Mouse (Mus musculus) urinary bladder, postnatal 10 days (tissue): ENCODE measurements around the gene Il21r.

Experiments
- DNase-seq: peaks from one replicate; pipeline ENCODE4 v3.0.0; 2022; ENCODE audit warnings: low spot score

The Il21r gene

GRCm38 (mm10) chr7:125603185-125603631 lies at the start of gene Il21r:
Gene Il21r, plus strand, starts transcription at chr7:125603429.
- DNase-seq = no peak

DNA sequence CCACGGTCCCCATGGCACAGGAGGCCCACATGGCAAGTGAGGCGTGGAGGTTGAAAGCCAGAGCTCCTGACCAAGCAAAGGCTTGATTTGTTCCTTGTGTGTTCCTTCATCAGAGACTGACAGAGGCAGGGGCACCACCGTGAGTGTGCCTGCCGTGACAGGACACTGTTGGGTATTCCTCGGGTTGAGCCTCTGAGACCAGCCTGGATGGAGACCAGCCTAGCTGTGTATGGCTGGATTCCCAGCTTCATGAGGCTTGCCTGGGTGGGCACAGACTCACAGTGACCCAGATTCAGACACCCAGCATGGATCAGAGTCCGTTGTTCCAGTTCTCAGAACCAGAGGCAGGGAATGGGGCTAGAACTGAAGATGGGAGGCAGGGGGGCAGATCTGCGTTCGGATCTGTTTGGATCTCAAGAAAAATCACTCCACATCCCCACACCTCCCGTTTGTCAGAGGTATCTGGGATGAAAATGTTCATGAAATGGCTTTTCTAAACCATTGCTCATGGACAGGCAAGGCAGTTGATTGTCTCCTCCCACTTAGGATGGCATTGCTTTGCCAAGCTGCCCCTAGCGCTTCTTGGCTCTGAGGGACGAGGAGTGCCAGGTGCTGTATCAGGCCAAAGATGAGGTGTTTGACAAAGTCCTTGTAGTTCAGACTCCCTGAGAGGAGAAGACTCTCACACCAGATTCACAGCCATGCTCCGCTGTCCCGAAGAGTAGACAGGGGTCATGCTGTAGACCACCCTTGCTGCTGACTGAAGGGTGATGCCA lies 49.4 kb upstream of the Il21r start:
- no peak for DNase-seq

DNA sequence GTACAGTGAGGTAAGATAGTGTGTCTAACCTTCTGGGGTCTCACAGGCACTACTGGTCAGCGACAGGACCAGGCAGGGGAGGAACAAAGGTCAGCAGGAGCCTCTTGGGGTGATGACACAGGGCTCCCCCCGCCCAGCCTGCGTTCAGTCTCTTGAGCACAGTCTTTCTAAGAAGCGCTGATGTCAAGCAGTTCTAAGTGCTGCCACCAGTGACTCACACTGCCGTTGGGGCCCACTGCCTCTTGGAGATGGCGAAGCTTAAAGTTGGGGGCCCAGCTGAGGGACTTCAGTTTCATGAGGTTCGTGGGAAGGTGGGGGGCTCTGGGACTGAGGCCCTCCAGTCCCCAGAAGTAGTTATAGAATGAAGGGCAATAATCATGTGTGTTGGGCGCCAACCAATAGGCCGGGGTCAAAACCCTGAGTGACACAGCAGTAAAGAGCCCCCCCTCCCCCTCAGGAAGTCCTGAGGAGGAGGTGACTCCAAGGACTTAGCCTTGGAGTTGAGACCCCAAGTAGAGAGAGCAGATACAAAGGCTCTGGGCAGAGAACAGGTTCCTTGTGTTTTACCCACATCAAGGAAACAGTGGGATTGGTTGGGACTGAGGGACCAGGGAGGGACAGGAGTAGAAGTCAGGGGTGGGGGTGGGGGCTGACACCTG lies 48.6 kb upstream of the Il21r start:
- DNase-seq = no peak

GRCm38 (mm10) chr7:125555351-125555872 lies 47.8 kb upstream of the Il21r start:
- DNase-seq = no peak

DNA sequence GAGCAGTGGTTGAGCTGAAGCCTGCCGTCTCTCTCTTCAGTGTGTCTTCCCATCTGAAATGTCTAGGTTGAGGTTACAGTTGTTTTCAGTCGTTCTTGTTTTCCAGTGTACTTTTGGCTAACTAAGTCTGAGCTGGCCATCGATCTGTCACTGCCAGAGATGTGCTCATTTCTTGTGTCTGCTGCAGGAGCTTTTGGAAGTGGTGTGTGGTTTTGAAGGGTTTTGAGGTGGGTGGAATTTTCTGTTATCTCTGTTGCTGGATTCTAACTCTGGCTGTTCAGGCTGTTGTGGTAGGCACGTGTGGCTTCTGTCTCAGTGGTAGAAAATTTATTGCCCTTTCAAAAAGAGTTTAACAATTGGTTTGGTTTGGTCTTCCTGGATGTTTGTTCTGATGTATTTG lies 47.1 kb upstream of the Il21r start:
- no peak for DNase-seq

GRCm38 (mm10) chr7:125556865-125557264 lies 46.4 kb upstream of the Il21r start:
- DNase-seq = no peak

- DNase-seq = no peak
These were observed 44.8 kb upstream of the Il21r start for GRCm38 (mm10) chr7:125558401-125558945.

DNA sequence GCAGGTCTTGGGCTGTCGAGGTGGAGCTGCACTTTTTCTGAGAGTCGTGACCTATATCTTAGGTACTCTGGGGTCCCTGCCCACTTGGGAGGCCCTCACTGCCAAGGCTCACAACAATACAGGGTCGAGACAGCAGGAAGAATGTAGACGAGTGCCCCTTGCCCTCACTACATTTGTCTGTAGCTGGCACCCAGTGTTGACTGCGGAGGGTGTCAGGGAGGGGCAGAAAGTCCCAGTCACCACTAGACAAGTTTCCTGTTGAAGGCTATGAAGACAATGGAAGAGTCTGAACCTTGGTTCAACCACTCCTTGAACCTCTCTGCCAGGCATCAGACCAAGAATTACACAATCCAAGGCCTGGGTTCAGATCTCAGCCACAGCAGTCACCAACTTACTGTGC lies 44.2 kb upstream of the Il21r start:
- DNase-seq = no peak

DNA sequence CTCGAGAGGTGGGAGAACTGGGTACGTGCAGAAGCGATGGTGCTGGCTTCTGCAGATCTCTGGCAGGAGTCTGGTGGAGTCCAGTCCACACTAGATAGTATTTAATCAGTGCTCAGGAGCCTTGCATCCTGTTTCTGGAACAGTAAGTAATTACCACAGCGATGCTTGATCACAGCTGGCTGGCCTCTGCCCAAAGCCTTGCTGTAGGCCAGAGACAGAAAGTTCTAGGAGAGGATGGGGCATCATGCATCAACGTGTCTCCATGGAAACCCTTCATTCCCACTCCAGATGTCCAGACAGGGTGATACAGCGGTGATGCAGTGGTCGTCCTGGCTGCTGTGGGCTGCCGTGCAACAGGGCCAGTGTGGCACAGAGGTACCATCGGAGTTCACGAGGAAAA lies 43.7 kb upstream of the Il21r start:
- no peak for DNase-seq

GRCm38 (mm10) chr7:125560146-125560785 lies 43.0 kb upstream of the Il21r start:
- no peak for DNase-seq

DNA sequence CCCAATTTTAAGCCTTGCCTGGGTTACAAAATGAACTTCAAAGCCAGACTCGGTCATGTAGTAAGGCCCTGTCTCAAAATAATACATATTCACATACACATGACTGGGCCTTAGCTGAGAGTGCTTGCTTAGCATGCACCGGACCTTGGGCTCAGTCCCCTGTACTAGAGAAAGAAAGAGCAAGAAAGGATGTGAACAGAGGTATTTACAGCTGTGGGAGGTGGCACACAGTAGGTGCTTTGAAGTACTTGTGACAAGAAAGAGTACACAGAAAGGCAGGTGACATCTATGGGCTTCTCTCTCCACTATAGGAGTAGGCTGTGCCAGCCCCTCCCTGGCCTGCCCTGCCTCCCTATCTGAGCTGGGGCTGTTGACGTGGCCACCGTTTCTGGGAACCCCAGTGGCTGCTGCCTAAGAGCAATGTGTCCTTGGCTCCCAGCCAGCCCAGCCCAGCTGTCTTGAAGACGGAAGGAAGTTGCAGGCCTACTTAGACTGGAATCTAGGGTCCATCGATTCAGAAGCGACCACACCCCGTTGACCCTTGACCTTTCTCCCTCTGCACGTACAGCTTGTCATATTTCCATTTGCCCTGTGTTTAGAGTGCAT lies 42.0 kb upstream of the Il21r start:
- DNase-seq = peak; percentile 49

GRCm38 (mm10) chr7:125562413-125562812 lies 40.8 kb upstream of the Il21r start:
- DNase-seq = no peak

DNA sequence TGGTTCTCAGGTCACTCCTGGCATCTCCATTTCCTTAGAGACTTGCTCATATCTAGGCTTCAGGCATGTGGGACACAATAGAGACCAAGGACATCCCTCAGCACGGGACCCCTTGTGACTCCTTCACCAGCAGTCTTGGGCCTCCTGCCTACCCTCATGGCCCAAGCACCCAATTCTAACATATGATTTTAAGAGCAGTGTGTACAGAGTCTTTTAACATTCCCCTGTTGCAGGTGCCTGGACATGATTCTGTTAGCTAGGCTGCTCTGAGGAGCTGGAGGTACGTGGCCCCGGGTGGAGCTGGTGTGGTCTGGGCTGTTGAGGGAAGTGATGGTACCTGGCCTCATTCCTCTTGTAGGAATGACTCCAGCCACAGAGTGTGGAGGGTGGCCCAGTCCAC lies 40.1 kb upstream of the Il21r start:
- no peak for DNase-seq

- no peak for DNase-seq
These were observed 38.8 kb upstream of the Il21r start for GRCm38 (mm10) chr7:125564316-125565024.

- no peak for DNase-seq
These were observed 37.5 kb upstream of the Il21r start for GRCm38 (mm10) chr7:125565516-125566285.

DNA sequence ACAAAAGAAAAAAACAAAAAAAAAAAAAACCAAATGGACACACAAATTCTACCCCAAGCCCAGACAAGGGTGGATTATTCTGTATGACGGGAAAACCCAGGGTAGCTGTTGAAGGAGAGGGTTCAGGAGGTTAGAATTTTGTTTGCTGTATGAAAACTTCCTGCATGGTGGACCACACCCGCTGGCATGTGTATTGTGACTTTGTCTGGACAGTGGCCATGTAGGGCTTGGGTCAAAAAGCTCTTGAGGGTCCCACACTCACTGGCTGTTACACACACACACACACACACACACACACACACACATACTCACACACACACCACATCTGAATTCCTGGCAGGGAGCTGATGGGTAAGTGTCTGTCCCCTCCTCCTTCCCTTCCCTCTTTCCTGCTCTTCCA lies 36.8 kb upstream of the Il21r start:
- DNase-seq = no peak

GRCm38 (mm10) chr7:125568888-125569287 lies 34.3 kb upstream of the Il21r start:
- DNase-seq = no peak

DNA sequence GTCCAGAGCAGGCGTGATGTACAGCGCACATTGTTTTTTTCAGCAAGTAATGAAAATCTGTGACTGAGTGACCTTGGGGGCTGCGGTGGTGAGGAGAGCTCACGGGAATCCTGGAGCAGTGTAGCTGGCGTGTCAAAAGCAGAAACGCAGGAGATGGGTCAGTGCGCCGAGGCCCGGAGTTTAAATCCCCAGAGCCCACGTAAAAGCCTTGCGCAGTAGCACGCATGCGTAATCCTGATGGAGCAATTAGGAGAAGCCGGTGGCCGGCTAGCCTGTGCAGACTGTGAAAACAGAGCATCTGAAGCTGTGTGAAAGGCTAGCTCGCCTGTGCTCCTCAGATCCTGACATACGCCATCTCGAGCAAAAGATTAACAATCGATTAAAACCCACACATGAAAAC lies 31.3 kb upstream of the Il21r start:
- no peak for DNase-seq

DNA sequence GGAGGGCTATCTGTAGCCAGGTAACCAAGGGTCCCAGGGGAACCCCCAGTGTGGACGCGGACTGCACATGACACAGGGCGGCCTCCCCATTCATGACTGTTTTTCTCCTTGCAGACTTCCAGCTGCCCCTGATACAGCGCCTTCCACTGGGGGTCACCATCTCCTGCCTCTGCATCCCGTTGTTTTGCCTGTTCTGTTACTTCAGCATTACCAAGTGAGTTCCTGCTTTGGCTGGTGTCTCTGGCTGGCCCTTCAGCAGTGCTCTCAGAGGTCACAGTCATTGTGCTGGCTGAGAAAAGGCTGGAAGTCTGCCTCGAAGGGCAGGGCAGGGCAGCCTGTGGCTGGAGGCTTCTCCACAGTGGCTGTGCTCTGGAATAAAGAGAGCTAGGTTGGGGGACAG lies 30.5 kb upstream of the Il21r start:
- no peak for DNase-seq

DNA sequence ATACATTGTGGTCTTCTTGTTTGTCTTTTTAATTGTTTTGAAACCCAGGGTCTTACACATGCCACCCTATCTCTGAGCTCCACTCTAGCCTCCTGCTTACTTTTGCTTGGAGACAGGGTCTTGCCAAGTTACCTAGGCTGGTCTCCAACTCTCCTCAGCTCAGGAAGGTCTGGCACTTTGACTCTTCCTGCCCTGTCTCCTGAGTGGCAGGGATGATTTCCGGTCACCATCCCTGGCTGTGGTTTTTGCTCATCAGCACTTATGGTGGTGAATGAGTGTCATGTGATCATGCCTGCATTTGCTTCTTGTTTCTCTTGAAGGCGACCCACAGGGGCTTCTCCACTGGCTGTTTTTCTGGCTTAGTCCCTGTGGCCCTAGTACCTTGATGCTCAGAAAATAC lies 29.4 kb upstream of the Il21r start:
- DNase-seq = no peak

DNA sequence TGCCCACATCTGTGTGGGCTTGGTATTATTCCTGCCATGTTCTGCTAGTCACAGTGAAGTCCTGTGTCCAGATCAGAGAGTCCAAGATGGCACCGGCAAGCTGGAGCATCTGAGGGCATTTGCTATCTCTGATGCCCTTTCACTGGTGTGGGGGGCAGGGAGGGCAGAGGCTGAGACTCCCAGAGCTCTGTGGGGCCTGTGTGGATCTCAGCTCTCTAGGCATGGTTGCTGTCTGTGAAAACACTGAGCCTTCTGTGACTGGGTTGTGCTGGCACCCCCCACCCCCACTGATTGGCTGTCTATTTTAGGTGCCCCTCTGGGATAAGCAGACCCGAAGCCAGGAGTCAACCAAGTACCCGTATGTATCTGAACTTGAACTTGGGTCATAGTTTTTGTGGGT lies 28.4 kb upstream of the Il21r start:
- DNase-seq = no peak
